Mouse (Mus musculus) cerebellum, postnatal 4 days (tissue): ENCODE results near the gene Psmd11.

Experiments used
- DNase-seq, 2 experiments: peaks; one replicate each; pipeline ENCODE4 v3.0.0; 2022; ENCODE audit warnings: low spot score in 2 of 2, mixed read lengths in 1 of 2

Gene Psmd11

DNA sequence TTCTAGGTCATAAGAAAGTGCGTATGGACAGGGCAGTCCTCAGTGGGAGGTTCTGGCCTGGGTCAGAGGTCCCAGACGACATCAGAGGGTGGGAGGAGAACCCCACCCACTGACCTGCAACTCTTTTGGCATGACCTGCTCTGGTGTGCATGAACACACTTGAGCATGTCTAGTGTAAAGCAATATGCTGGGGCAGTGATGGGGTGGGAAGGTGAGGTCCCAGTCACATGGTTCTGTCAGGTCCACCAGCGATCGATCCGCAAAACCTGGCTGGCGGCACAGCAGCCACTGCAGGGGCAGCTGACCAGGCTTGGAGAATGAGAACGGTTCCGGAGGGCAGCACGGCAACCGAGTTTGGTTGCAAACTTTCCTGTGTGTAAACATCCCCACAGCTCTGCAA lies 53.9 kb downstream of the Psmd11 start:
- no peak for DNase-seq

- DNase-seq = no peak
Observed at GRCm38 (mm10) chr11:80482921-80483320, 54.5 kb downstream of the Psmd11 start.

DNA sequence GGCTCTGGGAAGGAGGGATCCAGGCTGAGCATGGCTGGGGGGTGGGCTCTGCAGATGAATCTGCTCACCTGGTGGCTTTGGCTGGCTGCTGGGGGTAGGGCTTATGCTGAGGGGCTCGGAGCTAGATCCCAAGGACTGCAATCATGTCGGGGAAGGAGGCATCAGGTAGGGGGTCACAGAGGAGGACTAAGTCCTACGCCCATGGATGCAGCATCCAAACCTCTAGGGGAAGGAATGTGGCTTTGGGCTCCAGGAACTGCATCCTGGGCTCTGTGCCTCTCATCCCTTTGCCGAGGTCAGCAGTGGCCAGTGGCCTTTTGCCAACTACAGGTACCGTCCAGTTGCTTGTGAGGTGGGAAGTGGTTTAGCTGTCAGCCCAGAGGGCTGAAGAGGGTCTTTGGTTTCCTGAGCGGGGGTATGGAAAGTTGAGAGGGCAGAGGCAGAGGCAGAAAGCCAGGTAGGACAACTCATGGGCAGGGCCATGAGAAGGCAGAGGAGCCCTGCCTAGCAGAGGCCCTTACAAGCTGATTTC lies 55.2 kb downstream of the Psmd11 start:
- no peak for DNase-seq

- peak in 1 of 2 experiments; percentile 76 for DNase-seq
Observed at GRCm38 (mm10) chr11:80484191-80484791, 55.9 kb downstream of the Psmd11 start.

GRCm38 (mm10) chr11:80485120-80485551 lies 56.7 kb downstream of the Psmd11 start:
- no peak for DNase-seq

DNA sequence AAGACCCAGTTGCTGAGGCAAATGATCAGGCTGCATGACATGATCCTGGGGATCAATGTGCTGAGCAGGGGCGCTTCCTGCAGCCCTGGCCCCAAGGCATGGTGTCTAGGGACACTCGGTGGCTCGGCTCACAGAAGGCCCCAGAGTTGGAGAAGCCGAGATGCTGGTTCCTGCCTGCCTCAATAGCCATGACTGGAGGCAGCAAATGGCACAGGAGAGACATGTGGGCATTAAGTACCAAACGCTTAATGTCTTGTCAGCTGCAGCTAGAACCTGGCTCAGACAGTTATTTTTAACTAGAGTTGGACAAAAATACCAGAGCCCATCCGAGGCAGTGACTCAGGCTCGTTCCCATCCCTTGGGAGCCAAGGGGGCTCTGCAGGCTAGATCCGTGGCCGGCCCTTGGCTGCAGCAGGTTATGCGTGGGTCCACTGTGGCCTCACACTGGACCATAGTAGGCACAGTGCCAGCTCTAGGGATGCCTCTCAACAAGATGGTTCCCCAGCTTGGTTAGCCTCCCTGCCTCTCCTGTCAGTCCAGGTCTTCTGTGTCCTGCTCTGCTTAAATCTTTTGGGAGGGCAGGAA lies 57.3 kb downstream of the Psmd11 start:
- no peak for DNase-seq

- DNase-seq = no peak
Observed at GRCm38 (mm10) chr11:80487904-80488587, 59.6 kb downstream of the Psmd11 start.

GRCm38 (mm10) chr11:80489172-80489881 lies 60.9 kb downstream of the Psmd11 start:
- no peak for DNase-seq

DNA sequence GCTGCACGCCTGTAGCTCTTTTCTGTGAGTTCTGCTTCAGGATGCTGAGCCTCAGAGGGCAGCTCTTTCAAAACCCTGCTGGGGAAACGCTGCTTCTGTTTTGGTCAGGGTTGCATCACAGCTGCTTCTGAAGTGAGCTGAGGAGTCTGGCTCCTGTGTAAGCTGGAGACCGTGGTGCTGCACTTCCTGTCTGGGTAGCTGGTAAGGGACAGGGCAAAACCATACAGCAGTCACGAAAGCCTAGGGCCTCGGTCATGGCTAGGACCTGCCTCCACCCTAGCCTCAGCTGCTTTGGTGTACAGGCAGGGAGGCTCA lies 61.4 kb downstream of the Psmd11 start:
- no peak for DNase-seq

- DNase-seq = no peak
Observed at GRCm38 (mm10) chr11:80490831-80491230, 62.4 kb downstream of the Psmd11 start.

- no peak for DNase-seq
Observed at GRCm38 (mm10) chr11:80493186-80493585, 64.8 kb downstream of the Psmd11 start.

DNA sequence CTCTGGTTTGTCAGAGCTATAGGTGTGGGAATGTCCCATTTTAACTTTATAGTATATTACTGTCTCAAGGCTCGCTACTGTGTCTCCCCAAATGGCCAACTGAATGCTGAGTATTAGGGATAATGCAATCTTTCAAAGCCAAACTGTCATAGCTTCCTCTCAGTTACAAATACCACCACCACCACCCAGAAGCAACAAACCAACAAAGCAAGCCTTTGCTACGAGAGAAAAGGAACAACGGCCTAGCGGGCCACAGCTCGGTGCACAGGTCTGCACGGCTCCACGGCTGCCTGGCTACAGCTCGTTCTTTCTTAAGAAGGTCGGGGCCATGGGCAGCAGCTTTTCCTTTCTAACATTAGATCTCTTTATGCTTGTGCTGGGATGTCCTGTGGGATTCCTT lies 66.4 kb downstream of the Psmd11 start:
- no peak for DNase-seq

DNA sequence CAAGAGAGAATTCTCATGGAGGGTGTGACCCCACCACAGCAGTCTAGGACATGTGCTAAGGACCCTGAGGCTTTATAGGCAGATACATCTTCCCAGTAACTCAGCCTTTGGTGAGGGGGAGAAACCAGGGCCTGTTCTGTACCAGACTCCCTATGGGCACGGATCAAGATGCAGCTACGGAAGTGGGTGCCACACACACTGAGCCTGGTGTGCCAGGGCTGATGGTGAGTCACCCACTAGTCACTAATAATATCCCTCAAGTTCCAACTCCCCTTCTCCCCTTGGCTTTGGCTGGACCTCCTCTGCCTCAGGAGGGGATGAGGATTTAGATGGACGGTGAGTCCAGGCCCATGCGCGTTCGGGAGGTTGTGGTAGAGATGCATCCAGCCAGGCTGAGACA lies 67.6 kb downstream of the Psmd11 start:
- DNase-seq = no peak

- no peak for DNase-seq
Observed at GRCm38 (mm10) chr11:80496640-80497039, 68.2 kb downstream of the Psmd11 start.

- DNase-seq = no peak
Observed at GRCm38 (mm10) chr11:80497225-80497919, 69.0 kb downstream of the Psmd11 start.

DNA sequence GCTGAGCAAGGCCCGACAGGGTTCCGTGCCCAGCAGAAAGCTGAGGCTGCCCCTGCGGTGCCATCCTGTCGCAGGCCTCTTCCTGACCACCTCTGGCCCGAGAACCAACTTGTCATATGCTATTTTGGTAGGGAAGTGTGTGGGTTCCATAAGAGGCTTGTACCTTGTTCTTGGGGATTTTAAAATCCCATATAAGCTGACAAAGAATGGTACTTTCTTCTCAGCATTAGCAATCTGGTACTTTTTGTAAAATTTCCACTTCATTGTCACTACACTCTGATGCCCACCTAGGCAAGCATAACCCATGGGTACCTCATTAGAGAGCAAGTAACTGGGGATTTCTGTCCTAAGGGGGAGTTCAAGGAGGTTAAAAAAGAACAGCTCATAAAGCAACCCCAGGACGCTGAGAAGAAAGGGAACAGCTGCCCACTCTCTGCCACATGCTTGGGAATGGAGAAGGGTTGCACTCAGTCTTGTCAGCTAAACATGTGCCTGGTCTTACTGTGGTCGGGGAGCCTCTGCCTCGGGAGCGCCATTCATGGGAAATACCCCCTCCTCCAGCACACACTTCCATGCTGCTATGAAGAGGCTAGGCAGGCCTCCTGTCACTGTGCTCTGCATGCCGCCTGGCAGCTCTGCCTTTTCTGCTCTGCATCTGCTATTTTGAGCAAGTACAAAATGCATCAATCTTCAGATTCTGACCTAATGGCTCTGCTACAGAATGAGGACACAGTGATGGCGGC lies 70.1 kb downstream of the Psmd11 start:
- DNase-seq = no peak

DNA sequence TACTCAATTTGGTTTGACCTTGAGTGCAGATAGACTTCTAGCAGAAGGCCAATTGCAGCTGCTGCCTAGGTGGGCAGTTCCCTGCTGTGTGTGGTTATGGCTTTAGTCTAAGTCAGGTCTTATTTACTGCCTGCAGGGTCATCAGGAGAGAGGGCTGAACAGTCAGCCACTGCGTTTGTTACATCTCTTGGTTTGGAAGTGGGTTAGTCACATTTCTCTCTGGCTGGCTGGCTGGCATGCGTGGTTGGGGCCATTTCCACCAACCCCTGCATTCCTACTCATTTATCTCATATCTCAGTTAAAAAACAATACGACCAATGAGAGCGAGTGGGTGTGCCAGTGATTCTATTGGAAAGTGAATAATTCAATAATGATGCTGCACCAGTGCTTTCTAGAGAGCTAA lies 71.1 kb downstream of the Psmd11 start:
- no peak for DNase-seq

DNA sequence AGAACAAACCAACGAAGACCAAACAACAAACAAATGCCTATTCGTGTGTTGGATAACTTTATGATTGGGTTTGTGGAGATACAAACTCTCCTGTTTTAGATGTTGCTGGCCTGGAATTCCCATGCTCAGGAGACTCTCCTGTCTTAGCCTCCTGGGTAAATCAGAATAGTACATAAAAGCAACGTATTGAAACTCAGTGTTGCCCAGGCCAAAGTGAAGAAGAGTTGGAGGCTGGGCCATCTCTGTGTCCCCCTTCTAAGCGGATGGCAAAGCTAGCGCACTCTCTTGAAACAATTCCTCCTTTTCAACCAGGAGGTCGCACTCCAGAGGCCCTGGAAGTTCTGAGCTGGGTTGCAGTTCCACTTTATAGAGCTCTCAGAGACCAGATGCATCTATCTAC lies 74.9 kb downstream of the Psmd11 start:
- no peak for DNase-seq

DNA sequence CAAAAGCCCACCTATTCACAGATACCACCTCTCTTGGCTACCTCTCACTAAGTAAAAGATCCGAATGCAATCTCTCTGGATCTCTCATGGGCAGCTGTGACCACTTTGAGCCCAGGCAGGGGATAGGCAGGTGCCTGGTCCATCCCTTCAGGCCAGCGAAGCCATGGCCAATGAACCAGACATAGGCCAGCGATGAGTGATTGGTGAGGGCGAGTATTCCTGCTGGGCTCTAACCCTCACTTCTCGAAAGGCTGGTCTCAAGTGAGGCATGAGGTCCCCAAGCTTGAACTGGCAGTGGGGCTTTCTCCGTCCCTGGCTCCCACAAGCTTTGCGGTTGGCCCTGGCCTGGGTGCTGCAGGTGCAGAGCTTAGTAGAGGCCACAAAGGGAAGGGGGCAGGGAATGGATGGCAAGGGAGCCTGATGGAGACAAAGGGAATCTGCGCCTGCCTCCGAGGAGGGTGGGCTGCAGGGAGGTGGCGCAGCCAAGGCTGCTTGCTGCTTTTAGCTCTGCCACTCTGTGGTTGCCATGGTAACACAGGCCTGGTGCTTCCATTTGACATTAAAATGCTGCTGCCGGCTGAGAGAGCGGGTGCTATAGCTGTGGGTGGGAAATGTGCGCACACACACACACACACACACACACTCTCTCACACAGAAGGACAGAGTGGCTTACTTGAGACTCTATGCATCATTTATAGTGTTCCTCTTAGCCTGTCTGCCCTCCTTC lies 75.5 kb downstream of the Psmd11 start:
- DNase-seq = peak in 1 of 2 experiments; percentile 80
